In genomic region chr5:60516416-60516815, GRCm38 (mm10) we compare ENCODE assay signal across 16 mouse cellular contexts.
"Had no signal": no experiment of that assay in that cellular context is flagged by ENCODE, and none has a peak within 500 bp of the region (broad histone marks: within the 10 kb centered on the region; RNA-seq: fewer than 3 reads in every experiment).

No protein-coding gene starts in this region.

- H3K27ac ChIP-seq: kidney, postnatal 0 days; limb, embryonic 15.5 days; liver, embryonic 12.5 days; midbrain, embryonic 10.5 days; neural tube, embryonic 15.5 days had no signal

- H3K4me3 ChIP-seq: limb, embryonic 15.5 days; liver, embryonic 12.5 days; midbrain, embryonic 10.5 days; myocyte; neural tube, embryonic 15.5 days had no signal

- H3K36me3 ChIP-seq: limb, embryonic 15.5 days; liver, embryonic 12.5 days; midbrain, embryonic 10.5 days; neural tube, embryonic 15.5 days had no signal

- ATAC-seq: liver, embryonic 12.5 days had no signal

- H3K4me2 ChIP-seq: limb, embryonic 15.5 days; liver, embryonic 12.5 days; lung, embryonic 14.5 days; neural tube, embryonic 15.5 days had no signal

- H3K4me1 ChIP-seq: limb, embryonic 15.5 days; liver, embryonic 12.5 days; midbrain, embryonic 10.5 days; neural tube, embryonic 15.5 days had no signal

- H3K9ac ChIP-seq: limb, embryonic 15.5 days; liver, embryonic 12.5 days; lung, embryonic 14.5 days; neural tube, embryonic 15.5 days had no signal

- H3K27me3 ChIP-seq: limb, embryonic 15.5 days; liver, embryonic 12.5 days; neural tube, embryonic 15.5 days had no signal

- DNase-seq: kidney, adult 9 months; kidney, postnatal 36 days; lung, embryonic 14.5 days; lung, postnatal 10 days; lung, postnatal 4 days; midbrain, embryonic 14.5 days; right cerebral cortex, postnatal 4 days; spleen, adult 18-20 months; thymus, adult 18-20 months; thymus, postnatal 14 days had no signal

- H3K9me3 ChIP-seq: limb, embryonic 15.5 days; liver, embryonic 12.5 days; midbrain, embryonic 10.5 days; neural tube, embryonic 15.5 days had no signal
